Mouse (Mus musculus): ENCODE data around the gene Olfr169.
"Not testable (repeated sequence)": the region's sequence is repeated elsewhere in the genome, so short reads cannot be mapped to it uniquely, and the experiment has no call there.

DNA sequence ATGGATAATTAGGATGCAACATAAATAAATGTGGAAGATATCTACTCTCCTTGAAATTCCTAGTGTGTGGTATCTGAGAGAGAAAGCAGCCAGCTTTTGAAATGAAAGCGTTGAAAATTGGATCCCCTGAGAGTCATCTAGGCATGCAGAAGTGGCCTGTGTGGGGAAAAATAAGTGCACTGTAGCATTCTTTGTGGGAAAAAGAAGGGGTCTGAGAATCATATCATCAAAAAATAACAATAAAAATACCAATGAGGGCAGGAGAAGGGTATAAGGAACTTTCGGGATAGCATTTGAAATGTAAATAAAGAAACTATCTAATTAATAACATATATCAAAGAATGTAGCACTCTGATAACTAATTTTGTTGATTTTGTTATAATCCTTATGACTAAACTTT is at the start of gene Olfr169:
- TF ChIP-seq CTCF (IDR thresholded peaks at IDR 0.05; ENCODE audit: borderline replicate concordance, insufficient read depth, low read length); POLR2A (IDR thresholded peaks at IDR 0.05; ENCODE audit: low read depth, low read length): not testable (repeated sequence)

All from embryonic fibroblast, embryonic 13.5 days (primary cell).